Mouse (Mus musculus) heart, postnatal 10 days (tissue): ENCODE results near the gene Pot1a. TPM values are rescaled to one million over a fixed set of nuclear protein-coding genes. Genes with fewer than 3 reads are reported as not detected.

ENCODE experiments used
- DNase-seq, 2 experiments: peaks; one replicate each; pipeline ENCODE4 v3.0.0; 2021
- intact Hi-C: fragments of 180-260 bp; cut with DNase I; formaldehyde crosslinking; loops from one replicate; pipeline ENCODE4 v1.15.1; 2025
- total RNA-seq, 2 experiments: library from RNA; stranded (reverse); gene quantifications; 2 replicates each; pipeline ENCODE4 v1.2.3; 2021

Pot1a gene
- 10 to 100 TPM in 1 of 2 experiments, 1 to 10 TPM in 1; 9.5 to 10.6 TPM for total RNA-seq

DNA sequence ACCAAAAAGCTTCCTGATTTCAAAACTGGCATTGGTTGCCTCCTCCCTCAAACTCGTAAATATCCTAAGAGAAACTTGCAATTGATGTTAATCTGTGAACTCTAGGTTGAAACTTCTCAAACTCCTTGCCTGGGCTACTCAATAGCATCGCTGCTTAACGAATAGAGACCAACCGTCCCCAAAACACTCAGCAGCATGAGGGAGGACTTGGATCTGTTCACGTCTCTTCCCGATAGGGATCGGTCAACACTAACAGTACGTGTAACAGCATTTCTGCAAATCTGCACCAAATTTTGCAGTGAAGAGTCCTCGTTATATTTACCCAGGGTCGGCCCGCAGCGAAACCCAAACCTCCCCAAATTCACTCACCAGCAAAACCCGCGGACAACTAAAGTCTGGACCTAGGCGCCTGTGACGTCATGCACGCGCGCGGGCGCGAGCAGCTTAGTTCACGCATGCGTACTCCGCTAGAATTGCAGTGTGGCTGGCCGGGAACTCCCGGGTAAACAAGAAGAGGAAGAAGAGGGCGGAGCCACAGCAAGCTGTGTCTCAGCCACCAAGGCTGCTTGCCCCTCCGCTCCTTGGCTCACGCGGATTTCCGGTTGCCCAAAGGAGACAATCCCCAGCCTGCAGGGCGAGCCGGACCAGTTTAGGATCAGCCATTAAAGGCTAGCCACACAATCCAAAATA, at the start of gene Pot1a:
Gene Pot1a (minus strand): TSS at position 441 of the 690 bp plus-strand sequence.
- intact Hi-C loops: no loop called here

DNA sequence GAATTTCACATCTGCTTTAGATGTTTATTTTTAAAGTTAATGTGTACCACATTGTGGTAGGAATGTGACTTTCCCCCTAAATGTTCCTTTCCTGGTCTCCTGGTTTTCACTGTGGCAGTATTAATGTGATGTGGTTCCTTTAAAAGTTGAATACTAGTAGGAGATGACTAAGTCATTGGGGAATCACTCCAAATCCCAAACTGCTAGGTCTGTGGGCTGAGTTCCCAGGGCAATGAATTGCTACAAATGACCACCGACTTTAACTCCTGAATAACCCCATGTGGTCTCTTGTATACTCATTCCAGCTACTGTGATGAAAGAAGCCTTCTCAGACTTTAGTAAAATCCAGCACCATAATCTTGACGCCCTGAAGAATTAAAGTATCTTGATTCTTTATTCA, 27.2 kb upstream of the Pot1a start:
- DNase-seq: peak in 1 of 2 experiments; percentile 3
- intact Hi-C loops: no loop called here

More for the DNA sequence above, at the start of gene Pot1a:
- DNase-seq: peak; percentile 97 to 98

DNA sequence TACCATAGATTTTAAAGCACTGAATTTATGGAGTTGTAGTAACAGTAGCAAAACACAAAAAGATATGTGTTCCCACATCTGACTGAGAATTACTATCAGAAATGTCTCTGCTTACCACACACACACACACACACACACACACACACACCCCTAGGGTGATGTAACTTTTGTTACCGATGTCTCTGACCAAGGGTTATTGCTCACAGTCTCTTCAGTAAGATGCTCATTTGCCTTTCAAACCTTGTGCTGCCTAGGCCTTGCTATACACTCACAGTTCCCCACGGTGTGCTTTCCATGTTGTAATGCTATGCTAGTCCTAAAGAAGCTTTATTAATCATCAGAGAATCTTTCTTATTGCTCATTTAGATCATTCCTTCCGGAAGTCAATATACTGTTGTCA, 3.0 kb downstream of the Pot1a start:
- no peak for DNase-seq

DNA sequence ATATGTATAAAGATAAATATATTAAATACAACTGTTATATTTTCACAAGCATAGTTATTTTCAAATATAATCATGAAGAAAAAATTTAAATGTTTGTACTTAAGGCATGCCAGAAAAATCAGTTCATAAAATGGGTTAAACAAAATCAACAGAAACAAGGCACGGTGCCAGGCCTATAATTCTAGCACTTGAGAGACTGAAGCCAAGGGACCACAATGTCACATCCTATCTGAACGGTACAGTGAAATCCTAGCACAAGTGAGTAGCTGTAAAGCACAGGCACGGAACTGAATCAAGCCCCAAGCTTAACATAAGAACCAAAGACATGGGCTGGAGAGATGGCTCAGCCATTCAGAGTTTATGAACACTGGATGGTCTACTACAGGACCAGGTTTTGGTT, 6.8 kb downstream of the Pot1a start:
- intact Hi-C loops: no loop called here
- peak; percentile 12 to 21 for DNase-seq

More for the DNA sequence above, 3.0 kb downstream of the Pot1a start:
- intact Hi-C loops: no loop called here

DNA sequence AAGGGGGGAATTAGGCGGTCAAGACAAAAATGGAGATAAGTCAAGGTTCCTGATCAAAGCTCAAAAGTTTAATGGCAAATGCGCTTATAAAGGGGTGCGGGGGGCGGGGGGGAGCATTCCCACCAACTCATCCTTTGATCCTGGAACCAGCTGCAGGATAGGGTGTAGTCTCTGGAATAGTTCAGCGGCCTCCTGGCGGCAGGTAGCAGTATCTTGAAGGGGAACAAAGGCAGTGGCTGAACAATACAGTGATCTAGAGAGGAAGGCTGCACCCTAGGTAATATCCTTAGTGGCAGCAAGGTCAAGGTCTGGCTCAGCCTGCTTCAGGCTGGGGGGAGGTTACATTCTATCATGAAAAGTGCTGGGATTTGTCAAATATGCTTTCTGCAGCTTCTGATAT, 7.8 kb downstream of the Pot1a start:
- DNase-seq: no peak
- intact Hi-C loops: no loop called here

DNA sequence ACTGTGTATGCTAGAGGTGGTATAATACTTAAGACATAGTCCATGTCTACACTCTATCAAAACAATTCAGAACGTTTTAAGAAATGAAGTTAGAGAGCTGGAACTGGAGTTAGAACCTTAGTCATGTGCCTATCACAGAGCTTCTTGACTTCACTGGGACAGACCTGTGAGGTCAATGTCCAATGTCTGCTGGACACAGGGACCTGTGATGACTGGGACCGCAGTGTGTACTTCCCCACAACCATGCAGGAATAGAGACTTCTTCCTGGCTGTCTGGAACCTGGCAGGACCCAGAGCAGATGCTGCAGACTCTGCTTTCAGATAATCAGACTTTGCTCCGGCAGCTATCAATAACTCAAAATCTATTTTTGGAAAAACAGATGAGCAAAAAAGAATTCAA, 40.8 kb downstream of the Pot1a start:
- intact Hi-C loops: loop anchor here (10.0 kb wide), 1 partner anchor 1043 kb away; no protein-coding TSS in a partner anchor
- no peak for DNase-seq

DNA sequence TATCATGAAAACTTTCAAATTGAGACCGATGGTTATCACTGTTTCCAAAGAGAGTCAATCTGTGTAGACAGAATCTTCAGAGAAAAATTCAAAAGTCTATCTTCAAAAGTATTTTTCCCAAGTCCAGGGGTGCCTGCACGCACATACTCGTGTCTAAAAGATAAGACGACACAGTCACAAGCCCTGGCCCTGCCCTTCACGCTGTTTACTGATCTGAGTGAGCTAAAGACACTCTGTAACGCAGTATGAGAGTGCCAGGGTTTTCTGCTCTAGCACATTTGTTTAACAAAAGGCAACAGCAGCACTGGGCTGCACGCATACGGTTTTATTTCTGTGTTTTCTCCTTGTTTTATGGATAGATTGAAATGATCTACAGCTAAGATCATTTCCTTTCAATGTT, 41.5 kb downstream of the Pot1a start:
- intact Hi-C loops: loop anchor here (2.0 to 10.0 kb wide), 2 partner anchors 747 to 1043 kb away; no protein-coding TSS in a partner anchor
- no peak for DNase-seq

DNA sequence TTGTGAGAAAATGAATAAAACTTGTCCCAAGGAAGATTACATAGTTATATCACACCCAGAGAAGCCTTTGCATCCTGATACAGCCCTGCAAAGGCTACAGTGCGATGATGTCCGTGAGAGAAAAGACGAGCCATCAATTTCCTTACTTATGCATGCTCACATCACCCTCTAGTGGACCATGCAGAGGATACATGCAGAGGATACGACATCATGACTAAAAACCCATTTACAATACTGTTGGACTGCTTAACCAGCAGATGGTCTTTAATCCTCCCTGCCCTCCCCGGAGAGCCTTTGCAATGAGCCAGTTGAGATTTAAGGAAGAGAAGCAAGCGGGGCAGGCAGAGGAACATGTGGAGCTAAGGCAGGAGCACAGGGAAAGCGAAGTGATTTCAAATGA, 42.0 kb downstream of the Pot1a start:
- peak; percentile 21 to 23 for DNase-seq
- intact Hi-C loops: loop anchor here (2.0 to 10.0 kb wide), 2 partner anchors 746 to 1042 kb away; no protein-coding TSS in a partner anchor

DNA sequence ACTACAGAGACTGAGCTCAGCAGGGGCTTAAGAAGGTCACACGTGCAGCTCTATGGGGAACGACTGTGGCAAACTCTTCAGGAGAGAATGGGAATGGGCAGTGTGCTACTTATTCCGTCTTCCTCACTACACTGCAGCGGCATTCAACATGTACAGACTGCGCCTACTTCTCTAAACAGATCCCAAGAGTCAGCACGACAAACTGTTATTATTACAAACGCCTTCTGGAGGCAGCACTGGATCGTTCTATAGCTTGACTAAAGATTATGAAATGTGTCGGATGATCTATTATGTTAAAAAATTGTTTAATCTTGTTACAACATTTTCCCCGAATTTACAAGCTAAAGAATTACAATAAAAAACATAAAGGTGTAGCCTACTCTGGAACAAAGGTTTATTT, 42.8 kb downstream of the Pot1a start:
- DNase-seq: no peak
- intact Hi-C loops: loop anchor here (2.0 to 10.0 kb wide), 2 partner anchors 745 to 1041 kb away; no protein-coding TSS in a partner anchor

DNA sequence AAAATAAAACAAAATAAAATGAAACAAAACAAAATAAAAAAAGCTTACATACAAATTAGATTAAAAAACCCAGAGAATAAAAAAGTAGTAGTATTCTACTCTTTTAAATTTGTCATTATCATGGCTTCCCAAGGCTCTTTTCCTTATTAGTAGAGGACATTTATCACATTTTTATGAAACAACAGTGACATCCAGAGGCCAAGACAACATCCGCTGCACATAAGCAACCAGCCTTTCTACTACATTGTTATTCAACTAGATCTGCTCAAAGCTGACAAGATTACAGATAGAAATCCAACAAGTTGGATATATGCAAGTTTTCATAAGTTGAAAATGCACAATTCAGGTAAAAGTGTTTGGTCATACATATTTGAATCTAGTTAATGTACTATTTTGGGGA, 56.4 kb downstream of the Pot1a start:
- no peak for DNase-seq
- intact Hi-C loops: no loop called here

DNA sequence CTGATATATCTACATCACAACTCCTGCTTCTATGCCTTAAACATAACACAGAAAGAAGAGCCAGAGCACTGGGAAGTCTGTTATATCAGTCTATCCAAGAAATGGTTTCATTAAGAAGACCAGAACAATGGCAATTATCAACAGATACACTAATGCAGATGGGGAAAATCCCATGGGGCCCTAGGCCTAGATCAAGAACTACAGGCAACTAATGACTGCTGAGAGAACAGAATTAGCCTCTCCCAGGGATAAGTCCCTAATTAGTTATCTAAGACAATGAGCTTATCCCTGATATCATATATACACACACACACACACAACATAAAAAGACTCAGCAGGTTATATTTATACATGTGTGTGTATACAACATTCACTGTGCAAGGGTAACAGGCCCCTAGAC, 72.5 kb downstream of the Pot1a start:
- intact Hi-C loops: no loop called here
- no peak for DNase-seq

DNA sequence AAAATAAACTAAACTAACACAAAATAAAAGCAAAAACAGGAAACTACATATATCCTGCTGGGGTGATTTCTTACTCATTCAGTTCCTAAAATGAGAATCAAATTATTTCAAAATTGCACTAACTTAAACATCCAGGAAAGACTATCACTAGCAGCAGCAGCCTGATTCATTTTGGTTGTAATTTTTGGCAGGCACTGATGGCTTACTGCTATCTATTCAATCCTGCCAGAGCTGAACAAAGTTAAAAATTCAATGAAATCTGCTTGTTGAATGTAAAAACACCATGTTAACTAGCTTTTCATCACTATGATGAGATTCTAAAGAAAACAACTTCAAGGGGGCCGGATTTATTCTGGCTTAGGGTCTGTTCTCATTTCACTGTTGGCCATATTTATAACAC, 82.5 kb downstream of the Pot1a start:
- no peak for DNase-seq
- intact Hi-C loops: no loop called here

DNA sequence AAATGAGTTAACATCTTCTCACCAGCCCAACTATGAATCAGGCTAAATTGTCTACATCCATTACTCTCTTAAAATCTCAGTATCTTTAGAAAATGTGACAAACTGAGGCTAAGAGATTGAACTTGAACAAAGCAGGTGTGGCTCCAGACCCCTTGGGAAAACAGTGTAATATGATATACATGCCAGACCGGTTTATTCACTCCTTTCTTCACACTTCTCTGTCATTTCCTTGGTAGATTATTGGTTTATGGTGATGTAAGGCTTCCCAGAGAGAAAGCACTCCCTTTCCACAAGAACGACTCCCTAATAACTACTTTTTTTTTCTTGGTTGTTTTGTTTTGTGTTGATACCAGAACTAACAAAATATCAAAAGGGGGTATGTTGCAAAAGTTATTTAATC, 98.4 kb downstream of the Pot1a start:
- intact Hi-C loops: no loop called here
- no peak for DNase-seq

DNA sequence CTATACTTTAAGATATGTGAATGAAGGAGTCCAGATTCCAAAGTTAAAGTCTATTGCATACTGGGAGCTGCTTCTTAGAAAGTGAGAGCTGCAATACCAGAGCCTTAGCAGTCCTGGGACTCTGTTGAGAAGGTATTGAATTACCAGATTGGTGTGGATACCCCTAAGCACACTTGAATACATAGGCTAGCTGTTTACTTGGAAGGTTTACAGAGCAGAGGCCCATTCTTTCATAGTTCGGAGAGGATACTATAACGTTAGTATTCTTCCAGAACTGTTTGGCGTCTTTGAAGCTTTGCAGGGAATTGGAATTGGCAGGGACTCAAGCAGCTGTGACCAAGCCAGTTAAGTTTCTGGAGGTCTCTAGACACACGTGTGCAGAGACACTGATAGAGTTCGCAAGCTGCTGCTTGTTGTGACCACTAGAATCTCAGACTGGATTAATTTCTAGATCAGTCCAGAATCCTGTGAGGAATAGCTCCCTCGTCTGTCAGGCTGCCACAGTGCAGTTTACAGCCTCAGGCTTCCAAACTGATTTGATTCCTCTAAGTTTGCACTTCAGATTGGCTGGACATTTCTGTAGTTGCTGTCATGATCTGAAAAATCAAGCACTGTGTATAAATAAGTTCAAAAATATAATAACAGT, 99.7 kb downstream of the Pot1a start:
- intact Hi-C loops: loop anchor here (2.0 to 5.0 kb wide), 3 partner anchors 433 to 987 kb away; no protein-coding TSS in a partner anchor
- DNase-seq: peak; percentile 41 to 48

DNA sequence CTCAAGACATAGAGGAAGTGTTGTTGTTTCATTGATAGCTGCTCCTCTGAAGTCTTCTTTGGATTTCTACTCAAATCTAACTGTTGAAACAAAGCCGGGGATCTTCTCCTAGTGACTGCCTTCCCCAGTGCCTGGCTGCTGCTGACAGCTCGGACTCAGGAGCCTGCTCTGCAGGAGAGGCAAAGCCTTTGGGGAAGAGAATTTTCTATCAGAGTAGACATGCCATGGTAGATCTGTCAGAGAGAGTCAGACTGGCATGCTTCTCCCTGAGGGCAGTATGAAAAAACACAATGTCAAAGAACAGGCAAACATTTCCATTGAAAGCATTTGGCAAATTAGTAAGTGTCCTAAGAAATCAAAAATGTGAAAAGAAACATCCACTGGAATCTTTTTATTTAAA, 109.1 kb downstream of the Pot1a start:
- intact Hi-C loops: no loop called here
- DNase-seq: no peak

Other genes starting within 250 kb of the Pot1a start
- gene Gpr37, start 118.5 kb downstream of the Pot1a start, total RNA-seq: under 1 TPM; 0.07 to 0.17 TPM